Mouse (Mus musculus) cerebellum, postnatal 36 days (tissue): Measurements from ENCODE around the gene Nr4a1.

Experiments used
- DNase-seq, 2 experiments: peaks; one replicate each; pipeline ENCODE4 v3.0.0; 2021 to 2022; ENCODE audit warnings: mixed read lengths in 2 of 2

The Nr4a1 gene

DNA sequence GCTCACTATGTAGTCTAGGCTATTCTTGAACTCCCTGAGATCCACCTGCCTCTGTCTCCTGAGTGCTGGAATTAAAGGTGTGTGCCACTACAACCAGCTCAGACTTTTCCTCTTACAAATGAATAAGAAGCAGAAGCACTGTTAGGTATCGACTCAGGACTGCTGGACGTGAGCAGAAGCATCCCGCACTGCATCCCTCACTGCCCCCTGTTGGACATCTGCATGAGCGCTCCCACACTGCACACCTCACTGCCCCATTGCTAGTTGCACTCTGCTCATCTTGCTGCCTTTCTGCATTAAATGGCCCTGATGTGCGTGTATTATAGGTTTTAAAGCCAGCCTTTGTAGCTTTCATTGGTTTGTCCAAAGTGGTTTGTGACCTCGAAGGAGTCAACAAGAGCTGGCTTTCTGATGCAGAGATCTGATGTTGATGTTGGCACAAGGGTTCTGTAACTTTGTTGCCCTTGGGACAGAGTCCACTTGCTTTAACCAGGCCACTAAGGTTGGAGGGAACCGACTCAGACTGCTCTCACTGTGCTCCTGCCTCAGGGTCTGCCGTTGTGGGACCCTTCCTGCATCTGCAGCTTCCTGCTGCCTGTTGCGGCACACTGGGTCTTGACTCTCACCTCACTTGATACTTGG is 32.2 kb downstream of the Nr4a1 start:
- DNase-seq = no peak

DNA sequence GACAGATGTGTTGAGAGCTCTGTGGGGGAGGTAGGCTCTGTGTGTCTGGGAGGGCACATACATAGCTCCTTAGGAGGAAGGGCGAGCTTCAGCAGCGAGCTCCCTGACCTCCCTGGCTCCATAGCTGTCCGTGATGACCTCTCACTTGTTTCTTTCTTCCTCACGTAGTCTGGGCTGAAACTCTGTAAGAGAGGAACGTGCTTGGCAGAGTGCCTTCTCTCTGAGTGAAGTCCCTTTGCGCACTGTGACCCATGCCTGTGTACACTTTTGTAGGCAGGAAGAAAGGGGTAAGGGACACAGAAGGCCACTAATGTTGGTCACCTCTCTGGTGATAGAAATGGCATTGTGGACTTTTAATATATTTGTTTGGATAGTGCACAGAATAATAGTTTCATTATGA is 33.3 kb downstream of the Nr4a1 start:
- DNase-seq = no peak

DNA sequence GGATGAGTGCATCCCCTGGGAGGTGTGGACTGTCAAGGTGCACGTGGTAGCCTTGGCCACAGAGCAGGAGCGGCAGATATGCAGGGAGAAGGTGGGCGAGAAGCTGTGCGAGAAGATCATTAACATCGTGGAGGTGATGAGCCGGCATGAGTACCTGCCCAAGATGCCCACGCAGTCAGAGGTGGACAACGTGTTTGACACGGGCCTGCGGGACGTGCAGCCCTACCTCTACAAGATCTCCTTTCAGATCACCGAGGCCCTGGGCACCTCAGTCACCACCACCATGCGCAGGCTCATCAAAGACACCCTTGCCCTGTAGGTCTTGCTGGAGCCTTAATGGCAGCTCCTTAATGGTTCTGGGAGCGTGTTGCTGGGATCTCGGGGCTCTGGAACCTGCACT is 36.3 kb downstream of the Nr4a1 start:
- no peak for DNase-seq

DNA sequence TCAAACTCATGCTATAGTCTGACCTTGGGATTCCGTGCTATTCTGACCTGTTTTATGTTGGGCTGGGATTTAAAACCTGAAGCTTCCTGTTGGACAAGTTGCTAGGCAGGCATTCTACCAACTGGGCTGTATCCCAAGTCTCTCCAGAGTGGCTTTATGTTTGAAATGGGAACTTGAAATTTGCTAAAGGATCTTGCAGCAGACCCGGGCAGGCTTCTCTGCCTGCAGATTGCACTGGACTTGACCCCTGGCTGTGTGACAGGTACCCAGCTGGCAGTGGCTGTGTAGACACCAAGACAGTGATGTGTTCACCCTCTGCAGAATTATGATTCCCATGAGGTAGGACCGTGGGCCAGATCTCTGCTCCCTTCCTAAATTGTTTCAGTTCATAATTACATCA is 37.9 kb downstream of the Nr4a1 start:
- DNase-seq = no peak

DNA sequence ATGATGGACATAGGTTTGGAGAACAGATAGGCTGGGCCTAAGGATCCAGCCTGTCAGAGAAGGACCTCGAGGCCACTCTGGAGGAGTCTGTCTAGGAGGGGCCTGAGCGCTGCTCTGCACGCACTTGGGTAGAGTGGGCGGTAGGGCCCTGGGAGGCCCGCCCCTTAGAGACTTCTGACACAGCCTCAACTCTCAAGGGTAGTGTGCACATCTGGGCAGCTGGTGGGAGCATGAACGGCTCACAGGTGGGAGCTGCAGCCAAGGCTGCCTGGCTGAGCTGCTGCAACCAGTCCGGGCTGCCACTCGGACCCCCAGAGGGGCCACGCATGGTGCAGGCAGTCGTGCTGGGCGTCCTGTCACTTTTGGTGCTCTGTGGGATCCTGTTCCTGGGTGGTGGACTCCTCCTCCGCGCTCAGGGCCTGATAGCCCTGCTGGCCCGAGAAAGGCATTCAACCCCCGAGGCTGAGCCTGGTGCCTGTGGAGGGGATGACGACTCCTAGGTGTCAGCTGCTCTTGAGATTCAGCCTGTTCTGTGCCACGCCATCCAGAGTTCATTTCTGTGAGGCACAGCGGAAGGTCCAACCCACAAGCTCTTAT is 39.1 kb downstream of the Nr4a1 start, which contains the start of gene 6030408B16Rik:
Gene 6030408B16Rik, plus strand, starts transcription at position 188 of the 597 bp plus-strand sequence.
- no peak for DNase-seq

DNA sequence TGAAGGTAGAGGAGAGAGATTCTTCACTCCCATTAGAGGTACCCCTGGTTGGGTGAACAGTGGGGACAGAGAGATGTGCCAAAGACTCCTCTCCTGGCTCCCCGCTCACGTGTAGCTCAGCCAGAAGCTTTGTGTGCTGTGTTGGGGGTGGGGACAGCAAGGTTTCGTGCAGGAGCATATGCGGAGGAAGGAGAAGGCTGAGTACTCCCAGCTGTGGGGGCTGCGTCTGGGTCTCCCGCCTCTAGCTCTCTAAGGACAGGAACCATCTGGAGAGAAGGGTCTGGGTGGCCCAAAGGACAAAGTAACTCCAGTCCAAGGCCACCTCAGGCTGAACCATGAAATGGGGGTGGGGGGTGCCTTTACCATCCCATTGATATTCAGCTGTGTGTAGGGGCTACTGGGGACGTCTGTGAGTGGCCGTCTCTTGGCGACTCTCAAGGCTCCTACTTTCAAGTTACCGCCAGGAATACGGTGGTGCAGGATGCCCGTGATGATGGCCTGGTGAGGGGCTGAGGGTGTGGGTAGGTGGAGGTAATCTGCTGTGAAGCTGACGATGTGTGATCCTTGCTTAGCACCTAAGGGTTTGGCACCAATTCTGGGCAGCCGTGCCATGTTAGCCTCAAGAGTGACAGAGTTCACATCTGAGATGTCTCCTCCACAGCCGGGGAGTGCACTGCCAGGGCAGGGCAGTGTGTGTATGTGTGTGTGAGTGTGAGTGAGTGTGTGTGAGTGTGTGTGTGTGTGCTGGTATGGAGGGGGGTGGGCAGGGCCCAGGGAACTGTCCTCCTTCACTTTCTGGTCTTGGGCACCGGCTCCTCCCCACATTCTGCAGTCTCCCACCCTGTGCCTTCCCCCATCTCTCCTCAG is 40.2 kb downstream of the Nr4a1 start:
- no peak for DNase-seq

DNA sequence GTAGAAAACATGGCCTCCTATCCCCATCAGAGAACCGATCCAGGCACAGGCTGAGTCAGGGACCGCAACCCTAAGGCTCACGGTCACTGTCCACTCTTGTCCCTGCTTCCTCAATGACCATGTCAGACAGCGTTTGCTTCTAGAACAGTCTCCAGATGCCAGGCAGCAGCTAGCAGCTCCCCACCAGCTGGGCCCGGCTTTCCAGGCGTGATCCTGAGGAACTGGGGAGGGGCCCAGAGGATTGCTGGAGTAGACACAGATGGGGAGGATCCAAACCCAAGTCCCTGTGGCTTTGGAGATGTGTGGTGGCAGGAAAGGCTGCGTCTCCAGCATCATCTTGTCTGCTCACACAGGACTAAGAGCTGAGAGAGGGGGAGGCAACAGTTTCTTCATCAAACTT is 41.0 kb downstream of the Nr4a1 start:
- no peak for DNase-seq

DNA sequence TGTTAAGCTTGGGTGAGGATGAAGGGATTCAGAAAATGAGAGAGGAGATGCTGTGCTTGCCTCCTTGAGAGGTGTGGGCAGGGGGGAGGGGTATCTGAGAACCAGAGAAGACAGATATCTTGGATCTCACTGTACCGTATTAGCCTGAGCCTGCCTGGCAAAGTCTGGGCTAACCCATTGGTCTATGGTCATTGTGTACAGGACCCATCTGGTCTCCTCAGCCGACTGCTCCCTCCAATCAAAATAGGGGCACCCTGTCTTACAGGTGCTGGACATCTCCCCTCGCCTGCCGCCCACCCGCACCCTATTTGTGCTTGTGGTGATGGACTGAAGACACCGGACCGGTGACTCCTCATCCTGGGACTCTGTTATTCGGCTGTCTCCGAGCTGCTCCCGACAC is 41.5 kb downstream of the Nr4a1 start:
- no peak for DNase-seq

DNA sequence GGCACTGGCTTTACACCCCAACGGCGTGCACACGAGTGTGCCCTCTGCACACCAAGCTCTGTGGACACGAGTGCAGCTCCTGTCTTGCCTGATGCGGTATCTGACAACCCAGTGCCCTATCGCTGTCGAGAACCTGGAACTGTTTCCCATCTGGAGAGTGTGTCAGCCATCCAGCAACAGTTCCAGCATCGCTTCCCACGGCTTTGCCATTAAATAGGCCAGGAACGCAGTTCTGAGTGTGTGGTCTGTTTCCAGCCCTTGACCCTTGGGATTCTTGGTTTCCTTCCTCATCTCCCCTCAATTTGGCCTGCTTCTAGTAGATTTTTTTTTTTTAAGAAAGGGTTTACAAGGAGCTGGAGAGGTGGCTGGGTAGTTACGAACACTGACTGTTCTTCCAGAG is 42.0 kb downstream of the Nr4a1 start:
- DNase-seq = no peak

DNA sequence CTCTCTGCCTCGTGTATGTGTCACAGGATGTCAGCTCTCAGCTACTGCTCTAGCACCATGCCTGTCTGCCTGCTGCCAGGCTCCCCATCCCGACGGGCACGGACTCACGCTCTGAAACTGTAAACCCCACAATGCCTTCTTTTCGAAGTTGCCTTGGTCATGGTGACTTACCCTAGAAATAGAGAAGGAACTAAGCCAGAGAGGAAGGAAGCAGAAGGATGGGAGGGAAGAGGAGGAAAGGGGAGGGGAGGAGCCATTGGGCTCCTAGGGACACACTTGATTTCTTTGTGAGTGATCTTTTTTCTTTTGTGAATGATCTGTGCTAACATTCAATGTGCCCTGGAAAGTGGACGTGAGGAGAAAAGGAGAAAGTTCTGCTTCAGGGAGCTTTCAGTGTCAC is 43.9 kb downstream of the Nr4a1 start:
- no peak for DNase-seq

DNA sequence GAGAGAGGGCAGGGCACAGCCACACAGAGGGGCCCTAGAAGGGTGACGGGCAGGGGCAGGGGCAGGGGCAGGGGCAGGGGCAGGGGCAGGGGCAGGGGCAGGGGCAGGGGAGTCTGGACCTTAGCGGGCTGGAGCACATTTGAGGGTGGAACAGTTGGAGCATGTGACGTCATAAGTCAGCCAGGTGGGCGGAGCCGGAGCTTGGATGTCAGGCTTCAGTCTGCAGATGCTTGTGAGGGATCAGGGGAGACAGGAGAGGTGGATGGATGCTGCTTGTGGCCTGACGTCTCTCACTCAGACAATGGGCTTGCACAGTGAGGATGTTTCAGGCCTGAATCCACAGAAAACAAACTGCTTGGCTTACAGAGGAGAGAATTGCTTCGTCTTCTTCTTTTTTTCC is 44.5 kb downstream of the Nr4a1 start:
- no peak for DNase-seq

DNA sequence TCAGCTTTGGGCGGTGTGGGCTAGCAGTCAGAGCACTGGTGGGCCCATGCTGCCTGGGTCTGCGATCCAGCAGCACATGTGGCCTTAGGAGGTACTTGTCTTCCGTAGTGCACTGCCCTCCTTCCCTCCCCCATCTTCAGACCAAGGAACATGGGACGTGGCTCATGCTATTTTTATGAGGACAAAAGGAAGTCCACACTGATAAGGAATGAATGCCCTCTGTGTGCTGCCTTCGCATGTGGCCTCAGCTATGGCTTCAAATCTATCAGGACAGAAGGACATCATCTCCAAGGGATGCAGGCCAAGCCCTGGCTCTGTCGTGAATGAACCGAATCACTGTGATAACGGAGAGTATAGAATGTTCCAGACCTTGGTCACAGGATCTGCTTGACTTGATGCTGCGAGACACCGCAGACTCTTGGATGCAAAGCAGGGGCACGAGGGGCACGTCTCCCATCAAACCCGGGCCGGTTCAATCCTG is 45.5 kb downstream of the Nr4a1 start:
- no peak for DNase-seq

DNA sequence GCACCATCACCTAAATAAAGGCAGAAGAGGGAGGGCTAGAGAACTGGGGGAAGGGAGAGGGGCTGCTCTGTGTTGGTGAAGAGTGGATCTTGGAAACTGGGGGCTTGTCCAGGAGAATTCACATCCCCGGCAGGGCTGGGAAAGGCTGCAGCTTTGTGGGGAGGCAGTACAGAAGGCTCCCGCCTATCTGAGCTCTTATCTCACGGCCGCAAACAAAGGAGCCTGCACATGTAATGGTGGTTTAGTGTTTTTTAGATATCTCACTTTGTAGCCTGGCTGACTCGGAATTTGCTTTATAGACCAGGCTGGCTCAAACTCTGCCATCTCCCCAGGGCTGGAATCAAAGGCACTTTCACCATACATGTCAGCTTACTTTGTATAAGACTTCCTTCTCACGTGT is 46.1 kb downstream of the Nr4a1 start:
- no peak for DNase-seq

DNA sequence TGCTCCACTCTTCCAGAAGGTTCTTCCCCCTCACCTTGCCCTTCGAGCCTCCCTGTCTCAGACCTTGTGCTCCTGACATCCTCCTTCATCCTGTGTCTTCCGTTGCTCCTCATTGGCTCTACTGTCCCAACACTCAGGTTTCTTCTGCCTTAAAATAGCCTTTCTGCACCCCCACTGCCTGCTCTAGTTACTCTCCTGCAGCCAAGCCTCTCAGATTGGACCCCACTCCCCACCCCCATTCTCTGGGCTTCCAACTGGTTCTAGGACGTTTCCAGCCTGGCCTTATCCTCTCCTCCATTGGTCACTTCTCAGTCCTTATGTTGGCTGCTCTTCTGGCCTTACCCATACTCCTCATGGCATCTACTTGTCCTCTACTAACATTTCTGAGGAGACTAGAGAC is 48.1 kb downstream of the Nr4a1 start:
- no peak for DNase-seq

DNA sequence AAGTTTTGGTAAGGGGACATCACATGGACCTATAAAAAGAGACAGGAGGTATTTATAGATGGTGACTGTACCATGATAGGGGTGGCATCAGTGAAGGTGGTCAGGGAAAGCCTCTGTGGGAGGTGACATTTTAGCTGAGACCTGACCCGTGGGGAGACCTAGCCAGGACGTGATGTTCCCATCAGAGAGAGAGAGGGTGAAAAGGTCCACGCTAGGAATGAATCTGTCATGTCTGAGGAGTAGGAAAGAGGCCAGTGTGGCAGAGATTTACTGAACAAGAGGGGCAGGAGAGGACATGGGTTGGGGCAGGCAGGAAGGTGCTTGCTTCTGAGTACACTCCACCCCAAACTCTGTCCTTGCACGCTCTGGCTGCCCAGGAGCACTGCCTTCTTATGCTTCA is 49.8 kb downstream of the Nr4a1 start:
- no peak for DNase-seq

DNA sequence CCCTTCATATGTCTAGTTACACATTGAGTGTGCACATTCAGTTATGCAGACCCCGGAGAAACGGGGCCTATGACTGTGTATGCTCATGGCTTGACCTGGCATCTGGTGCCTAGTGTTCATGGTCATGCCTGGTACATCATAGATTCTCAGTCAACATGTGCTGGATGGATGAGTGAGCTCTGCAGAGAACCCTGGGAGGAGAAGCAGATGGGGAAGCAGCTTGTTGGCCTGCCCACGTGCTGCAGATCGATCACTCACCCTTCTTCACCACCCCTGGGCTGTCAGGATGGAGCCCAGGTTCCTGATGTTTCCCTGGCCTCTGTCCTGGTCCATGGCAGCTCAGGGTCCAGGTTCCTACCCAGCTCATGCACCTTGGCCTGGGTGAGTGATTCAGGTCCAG is 52.4 kb downstream of the Nr4a1 start:
- DNase-seq = no peak

DNA sequence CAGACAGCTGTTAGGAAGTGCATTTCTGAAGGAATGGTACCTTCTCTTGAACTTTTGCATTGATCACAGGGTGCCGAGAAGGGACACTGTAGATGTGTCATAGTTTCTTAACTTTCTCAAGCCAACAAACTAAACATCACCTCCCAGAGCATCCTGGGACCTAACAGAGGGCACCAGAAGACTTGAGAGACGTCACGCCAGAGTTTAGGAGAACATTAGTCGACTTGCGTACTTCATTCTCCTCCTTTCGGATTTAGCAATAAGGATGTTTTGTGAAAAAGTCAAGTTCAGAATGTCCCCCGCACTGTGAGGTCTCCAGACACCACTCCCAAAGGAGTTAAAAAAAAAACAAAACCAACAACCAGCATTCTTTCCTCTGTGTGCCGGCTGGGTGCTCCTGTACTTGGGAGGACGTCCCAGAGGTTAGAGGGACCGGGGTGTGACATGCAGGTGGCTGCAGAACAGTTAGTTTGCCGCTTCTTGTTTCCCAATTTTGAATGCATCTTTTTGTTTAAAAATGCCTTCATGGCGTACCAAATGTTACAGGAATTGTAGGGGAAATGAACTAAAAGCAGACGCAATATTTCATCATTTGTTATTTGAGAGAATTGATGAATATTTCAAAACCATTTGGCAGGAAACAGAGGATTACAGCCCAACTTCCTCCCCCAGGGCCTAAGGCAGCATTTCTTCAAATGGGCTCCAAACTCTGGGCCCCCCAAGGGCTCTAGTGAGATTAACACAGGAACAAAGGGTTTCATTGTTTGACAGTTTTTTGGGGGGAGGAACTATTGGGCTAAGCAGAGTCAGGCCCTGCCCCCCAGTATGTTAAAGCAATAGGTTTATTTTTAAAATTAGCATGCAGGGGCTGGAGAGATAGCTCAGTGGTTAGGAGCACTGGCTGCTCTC is 54.6 kb downstream of the Nr4a1 start:
- DNase-seq = no peak

DNA sequence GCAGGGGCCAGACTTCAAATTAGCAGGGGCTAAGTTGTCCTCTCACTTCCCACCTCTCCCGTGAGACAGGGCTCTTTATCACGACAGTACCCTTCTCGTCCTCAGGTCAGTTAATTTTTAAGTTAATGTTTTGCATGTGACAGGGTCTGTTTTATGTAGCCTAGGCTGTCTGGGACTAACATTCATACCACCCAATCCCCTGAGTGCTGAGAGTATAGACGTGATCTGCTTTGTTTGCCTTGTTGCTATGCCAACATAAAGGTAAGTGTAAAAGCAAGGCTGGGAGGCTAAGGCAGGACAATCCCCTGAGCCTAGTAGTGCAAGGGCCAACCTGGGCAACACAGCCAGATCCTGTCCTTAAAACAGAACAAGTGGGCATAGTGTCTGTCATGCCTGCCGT is 55.4 kb downstream of the Nr4a1 start:
- no peak for DNase-seq

DNA sequence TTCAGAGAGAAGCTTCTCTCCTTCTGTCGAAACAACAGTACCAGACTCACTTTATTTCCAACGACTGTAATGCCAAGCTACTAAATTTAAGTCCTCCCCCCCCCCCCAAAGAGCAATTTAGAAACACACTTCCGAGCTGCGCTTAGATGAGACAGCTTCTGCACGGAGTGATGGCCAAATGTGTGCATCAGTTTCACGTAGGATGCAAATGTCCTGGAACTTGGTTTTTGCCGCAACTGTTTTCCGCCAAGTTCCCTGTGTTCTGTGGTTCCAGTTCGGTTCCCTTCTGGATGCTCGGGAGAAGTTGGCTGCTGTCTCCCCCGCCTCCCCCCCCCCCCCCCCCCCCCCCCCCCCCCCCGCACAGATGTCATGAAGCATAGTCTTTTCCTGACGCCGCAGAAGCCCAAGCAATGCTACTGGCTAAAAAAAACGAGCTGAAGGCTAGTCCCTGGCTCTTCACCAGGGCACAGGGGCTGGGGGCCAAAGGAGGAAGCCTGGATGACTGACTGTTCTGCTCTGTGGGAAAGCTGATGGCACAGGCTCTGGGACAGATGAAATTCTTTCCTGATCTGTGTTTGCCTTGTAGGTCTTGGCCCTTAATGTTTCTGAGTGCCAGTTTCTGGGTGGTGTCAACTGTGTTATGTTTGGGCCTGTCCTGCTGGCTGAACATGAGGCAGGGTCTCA is 57.2 kb downstream of the Nr4a1 start:
- no peak for DNase-seq

DNA sequence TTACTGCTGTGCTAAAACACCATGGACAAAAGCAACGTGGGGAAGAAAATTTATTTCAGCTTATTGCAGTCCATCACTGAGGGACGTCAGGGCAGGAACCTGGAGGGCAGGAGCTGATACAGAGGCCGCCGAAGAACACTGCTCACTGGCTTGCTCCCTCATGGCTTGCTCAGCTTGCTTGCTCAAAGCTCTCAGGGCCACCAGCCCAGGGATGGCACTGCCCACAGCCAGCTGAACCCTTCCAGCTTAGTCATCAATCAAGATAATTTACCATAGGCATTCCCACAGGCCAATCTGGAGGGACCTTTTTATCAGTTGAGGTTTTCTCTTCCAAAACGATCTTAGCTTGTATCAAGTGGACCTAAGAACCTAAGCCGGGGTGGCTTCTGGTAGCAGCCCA is 57.9 kb downstream of the Nr4a1 start:
- no peak for DNase-seq

DNA sequence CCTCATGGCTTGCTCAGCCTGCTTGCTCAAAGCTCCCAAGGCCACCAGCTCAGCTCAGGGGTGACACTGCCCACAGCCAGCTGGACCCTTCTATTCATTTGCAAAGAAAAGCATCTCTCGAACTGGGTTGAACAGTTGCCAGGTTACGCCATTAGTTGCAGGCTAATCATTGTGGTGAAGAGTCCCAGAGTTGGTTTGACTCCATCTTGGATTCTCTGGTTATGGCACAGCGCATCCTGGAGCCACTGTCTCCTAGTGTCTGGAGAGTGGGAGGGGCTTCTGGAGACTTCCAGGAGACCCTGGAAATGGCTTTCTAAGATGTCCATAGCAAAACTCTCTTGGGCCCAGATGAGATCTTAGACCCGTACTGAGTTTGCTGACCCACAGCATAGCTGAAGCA is 61.3 kb downstream of the Nr4a1 start:
- DNase-seq = no peak

DNA sequence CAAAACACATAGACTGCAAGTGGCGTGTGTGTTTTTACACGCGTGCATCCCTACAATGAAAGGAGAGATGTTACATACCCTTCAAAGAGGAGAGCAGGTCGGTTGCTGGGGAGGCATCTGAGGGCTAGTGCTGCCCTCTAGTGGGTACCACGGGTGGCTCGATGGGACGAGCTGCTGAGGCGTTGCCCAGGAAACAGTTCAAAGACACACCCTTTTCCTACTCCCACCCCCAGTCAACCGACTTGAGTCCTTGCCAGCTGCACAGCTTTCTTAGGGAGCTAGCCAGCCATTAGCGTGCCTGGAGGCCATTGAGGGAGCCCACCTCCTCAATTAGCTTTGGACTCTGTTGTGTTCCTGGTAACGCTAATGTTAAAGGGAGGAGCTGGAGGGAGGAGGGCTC is 61.8 kb downstream of the Nr4a1 start:
- DNase-seq = peak; percentile 75 to 76
